Mouse (Mus musculus) liver, postnatal 0 days (tissue): ENCODE results near the gene Pam.

Experiments
- CTCF ChIP-seq: sonication (generic); IDR thresholded peaks from 2 replicates; pipeline ENCODE4 v1.5.1; 2016; ENCODE audit warnings: antibody characterized with exemption, low read depth
- EP300 ChIP-seq: IDR thresholded peaks from 2 replicates; pipeline ENCODE4 v1.6.1; 2016; ENCODE audit warnings: antibody characterized with exemption, low read depth, mild to moderate bottlenecking

DNA sequence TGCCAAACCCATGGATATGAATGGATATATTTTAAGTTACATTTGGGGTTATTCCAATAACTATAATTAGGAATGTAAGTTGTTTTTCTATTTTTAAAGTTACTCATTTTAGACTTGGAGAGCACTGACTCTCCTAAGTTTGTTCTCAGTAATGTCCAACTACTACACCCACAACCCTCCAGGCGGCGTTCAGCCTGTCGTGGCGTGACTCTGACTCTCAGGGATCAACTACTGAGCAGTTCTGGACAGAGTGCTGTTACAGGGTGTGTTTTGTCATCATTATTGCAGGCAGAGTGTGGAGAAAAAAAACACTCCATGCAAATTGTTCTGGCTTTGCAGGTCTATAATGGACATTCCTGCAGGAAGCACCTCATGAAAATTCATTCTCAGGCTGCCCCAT is 152.0 kb downstream of the Pam start:
- TF ChIP-seq CTCF (no peak), EP300 (no peak)
